Mouse (Mus musculus): ENCODE measurements at regions not wholly inside any gene's neighbourhood (a gene's known extent, or its start where the extent isn't known, plus 50 kb on each side); places are given as distances from the start of the nearest gene placed in this dataset.

DNA sequence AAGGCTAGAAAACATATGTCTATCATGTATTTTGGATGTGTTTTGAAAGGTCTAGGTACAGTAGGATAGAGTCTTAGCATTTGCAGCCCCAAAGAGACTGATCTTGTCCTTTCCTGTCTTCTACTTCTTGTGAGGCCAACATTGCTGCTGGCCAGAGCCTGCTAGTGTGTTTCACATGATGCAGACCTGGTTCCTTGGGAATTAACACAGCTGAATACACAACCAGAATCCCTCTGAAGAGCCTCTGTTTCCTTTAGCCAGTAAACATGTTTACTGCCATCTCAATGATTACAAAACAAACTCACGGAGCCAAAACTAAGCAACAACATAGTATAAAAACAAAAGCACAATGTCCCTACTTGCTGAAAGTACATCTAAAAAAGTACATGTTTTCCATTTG is 598.9 kb downstream of the 9430069I07Rik start:
- DNase-seq: no peak

Data from cerebellum, adult 9-10 months (tissue).